ENCODE assay signal across 8 mouse cellular contexts in genomic region chr3:96708684-96709064, GRCm38 (mm10). TPM values are rescaled to one million over a fixed set of nuclear protein-coding genes. Genes with fewer than 3 reads are reported as not detected.
DNase-seq lines count a peak whose midpoint lies in the region; ATAC-seq and TF ChIP-seq lines count a peak whose summit lies in the region.

No protein-coding gene starts in this region.

- no peak for ATAC-seq in kidney, postnatal 0 days (replicated peaks; ENCODE audit: low FRiP score, low read depth)
- ATAC-seq in forebrain, embryonic 11.5 days (replicated peaks; ENCODE audit: low FRiP score), result no peak
- ATAC-seq in intestine, embryonic 15.5 days, result peak; percentile 24; the same call in 1 of the 2 replicates
- 0 out of 2 replicates have a peak, but pooled peaks have one; percentile 12 for ATAC-seq in midbrain, embryonic 15.5 days (replicated peaks)

- H3K4me1 ChIP-seq in kidney, postnatal 0 days (replicated peaks; ENCODE audit: insufficient read depth, low read length), result no peaks in the 10 kb centered on the region
- 0 out of 2 replicates have a peak, but pooled peaks cover 3% of the 10 kb centered on the region for H3K4me1 ChIP-seq in forebrain, embryonic 11.5 days (replicated peaks; ENCODE audit: control insufficient read depth, insufficient read depth, low read length)
- peaks cover 5% of the 10 kb centered on the region; the same call in 1 of the 2 replicates for H3K4me1 ChIP-seq in intestine, embryonic 15.5 days (replicated peaks)
- peaks cover 7% of the 10 kb centered on the region; the same call in 1 of the 2 replicates for H3K4me1 ChIP-seq in midbrain, embryonic 15.5 days

- no peak for TF ChIP-seq CTCF in kidney, postnatal 0 days (IDR thresholded peaks at IDR 0.05; ENCODE audit: low read depth)

- peaks cover 40% of the 10 kb centered on the region for H3K36me3 ChIP-seq in kidney, postnatal 0 days (ENCODE audit: insufficient read depth, low read length)
- no peaks in the 10 kb centered on the region; the same call in 1 of the 2 replicates for H3K36me3 ChIP-seq in forebrain, embryonic 11.5 days (ENCODE audit: control insufficient read depth, insufficient read depth, low read length)
- H3K36me3 ChIP-seq in intestine, embryonic 15.5 days, result peaks cover 32% of the 10 kb centered on the region
- peaks cover 24% of the 10 kb centered on the region for H3K36me3 ChIP-seq in midbrain, embryonic 15.5 days (replicated peaks)

- H3K27ac ChIP-seq in kidney, postnatal 0 days, result no peak overlapping the region
- no peak overlapping the region for H3K27ac ChIP-seq in forebrain, embryonic 11.5 days (ENCODE audit: low read depth, low read length)
- no peak overlapping the region for H3K27ac ChIP-seq in intestine, embryonic 15.5 days
- H3K27ac ChIP-seq in midbrain, embryonic 15.5 days, result no peak overlapping the region

- 62% methylated on average over 2 of the region's 2 CpGs for whole genome bisulfite sequencing in kidney, postnatal 0 days
- WGBS in forebrain, embryonic 11.5 days, result 47% methylated on average over 2 of the region's 2 CpGs
- 55% methylated on average over 2 of the region's 2 CpGs for WGBS in intestine, embryonic 15.5 days
- 49% methylated on average over 2 of the region's 2 CpGs for WGBS in midbrain, embryonic 15.5 days

- no peak overlapping the region for H3K4me3 ChIP-seq in kidney, postnatal 0 days (replicated peaks; ENCODE audit: low read depth, low read length)
- no peak overlapping the region for H3K4me3 ChIP-seq in forebrain, embryonic 11.5 days (ENCODE audit: low read depth, low read length)
- H3K4me3 ChIP-seq in intestine, embryonic 15.5 days (replicated peaks), result no peak overlapping the region
- peak overlapping the region; percentile 46 for H3K4me3 ChIP-seq in midbrain, embryonic 15.5 days

- H3K4me2 ChIP-seq in kidney, postnatal 0 days (ENCODE audit: low read length), result peak overlapping the region; percentile 91
- peak overlapping the region; percentile 96; the same call in 1 of the 2 replicates for H3K4me2 ChIP-seq in forebrain, embryonic 11.5 days (ENCODE audit: low read depth, low read length, severe bottlenecking)
- H3K4me2 ChIP-seq in intestine, embryonic 15.5 days (replicated peaks), result peak overlapping the region; percentile 100; the same call in 1 of the 2 replicates
- H3K4me2 ChIP-seq in midbrain, embryonic 15.5 days, result peak overlapping the region; percentile 90

- H3K9me3 ChIP-seq in kidney, postnatal 0 days (replicated peaks; ENCODE audit: low read length), result no peaks in the 10 kb centered on the region
- H3K9me3 ChIP-seq in forebrain, embryonic 11.5 days (ENCODE audit: control insufficient read depth, low read length), result no peaks in the 10 kb centered on the region
- H3K9me3 ChIP-seq in intestine, embryonic 15.5 days, result no peaks in the 10 kb centered on the region
- H3K9me3 ChIP-seq in midbrain, embryonic 15.5 days, result no peaks in the 10 kb centered on the region

- no peak overlapping the region for H3K9ac ChIP-seq in kidney, postnatal 0 days (ENCODE audit: low read depth, low read length)
- H3K9ac ChIP-seq in forebrain, embryonic 11.5 days (ENCODE audit: low read length), result no peak overlapping the region
- H3K9ac ChIP-seq in intestine, embryonic 15.5 days, result no peak overlapping the region
- H3K9ac ChIP-seq in midbrain, embryonic 15.5 days, result no peak overlapping the region

- DNase-seq in kidney, postnatal 0 days (ENCODE audit: low spot score), result no peak
- DNase-seq in kidney, postnatal 14 days, result no peak
- no peak for DNase-seq in forebrain, embryonic 11.5 days (ENCODE audit: low spot score)
- no peak for DNase-seq in right cerebral cortex, postnatal 36 days (ENCODE audit: low spot score in 2 of 2)
- no peak for DNase-seq in layer of hippocampus, postnatal 10 days (ENCODE audit: low spot score in 2 of 2)
- no peak for DNase-seq in ovary, postnatal 14 days (ENCODE audit: low spot score)

- no peaks in the 10 kb centered on the region for H3K27me3 ChIP-seq in kidney, postnatal 0 days (ENCODE audit: insufficient read depth, low read length)
- peaks cover 2% of the 10 kb centered on the region; the same call in 1 of the 2 replicates for H3K27me3 ChIP-seq in forebrain, embryonic 11.5 days (ENCODE audit: control insufficient read depth, insufficient read depth, low read length)
- H3K27me3 ChIP-seq in intestine, embryonic 15.5 days (replicated peaks), result no peaks in the 10 kb centered on the region
- no peaks in the 10 kb centered on the region for H3K27me3 ChIP-seq in midbrain, embryonic 15.5 days (replicated peaks)

RNA-seq across cellular contexts. Expression of gene Nudt17, which starts 0.3 kb away (rescaled TPM):
- polyA plus RNA-seq in kidney, postnatal 0 days (2015; fragmentation: Nextera tagmentation; extraction: Ambion mirVana), result 8.2 and 9.5 TPM in 2 replicates
- polyA plus RNA-seq in forebrain, embryonic 11.5 days (2014; fragmentation: Nextera tagmentation; extraction: Ambion mirVana), result 11.8 and 12.8 TPM in 2 replicates
- 5.7 and 5.9 TPM in 2 replicates for polyA plus RNA-seq in intestine, embryonic 15.5 days (2015; fragmentation: Nextera tagmentation; extraction: Ambion mirVana)
- 13.5 and 15.4 TPM in 2 replicates for polyA plus RNA-seq in midbrain, embryonic 15.5 days (2015; fragmentation: Nextera tagmentation; extraction: Ambion mirVana)
- total RNA-seq in layer of hippocampus, postnatal 10 days (2021), result 10 to 100 TPM in 1 of 2 experiments, 1 to 10 TPM in 1; 9.8 to 11.0 TPM

RNA-seq across cellular contexts. Expression of gene Pias3, which starts 12.5 kb away (rescaled TPM):
- polyA plus RNA-seq in kidney, postnatal 0 days (2015; fragmentation: Nextera tagmentation; extraction: Ambion mirVana), result 38.7 and 39.1 TPM in 2 replicates
- polyA plus RNA-seq in forebrain, embryonic 11.5 days (2014; fragmentation: Nextera tagmentation; extraction: Ambion mirVana), result 40.2 and 45.2 TPM in 2 replicates
- polyA plus RNA-seq in intestine, embryonic 15.5 days (2015; fragmentation: Nextera tagmentation; extraction: Ambion mirVana), result 37.1 and 37.2 TPM in 2 replicates
- 37.8 and 38.7 TPM in 2 replicates for polyA plus RNA-seq in midbrain, embryonic 15.5 days (2015; fragmentation: Nextera tagmentation; extraction: Ambion mirVana)
- total RNA-seq in layer of hippocampus, postnatal 10 days (2021), result 10 to 100 TPM; 25.6 to 31.7 TPM

RNA-seq across cellular contexts. Expression of gene Polr3c, which starts 18.8 kb away (rescaled TPM):
- 25.3 and 29.8 TPM in 2 replicates for polyA plus RNA-seq in kidney, postnatal 0 days (2015; fragmentation: Nextera tagmentation; extraction: Ambion mirVana)
- polyA plus RNA-seq in forebrain, embryonic 11.5 days (2014; fragmentation: Nextera tagmentation; extraction: Ambion mirVana), result 41.9 and 44.1 TPM in 2 replicates
- 36.5 and 39.3 TPM in 2 replicates for polyA plus RNA-seq in intestine, embryonic 15.5 days (2015; fragmentation: Nextera tagmentation; extraction: Ambion mirVana)
- 33.7 and 33.8 TPM in 2 replicates for polyA plus RNA-seq in midbrain, embryonic 15.5 days (2015; fragmentation: Nextera tagmentation; extraction: Ambion mirVana)
- total RNA-seq in layer of hippocampus, postnatal 10 days (2021), result 10 to 100 TPM; 26.4 to 28.1 TPM

RNA-seq across cellular contexts. Expression of gene Rnf115, which starts 18.8 kb away (rescaled TPM):
- polyA plus RNA-seq in kidney, postnatal 0 days (2015; fragmentation: Nextera tagmentation; extraction: Ambion mirVana), result 59.0 and 59.2 TPM in 2 replicates
- 84.8 and 95.3 TPM in 2 replicates for polyA plus RNA-seq in forebrain, embryonic 11.5 days (2014; fragmentation: Nextera tagmentation; extraction: Ambion mirVana)
- polyA plus RNA-seq in intestine, embryonic 15.5 days (2015; fragmentation: Nextera tagmentation; extraction: Ambion mirVana), result 41.6 and 46.1 TPM in 2 replicates
- polyA plus RNA-seq in midbrain, embryonic 15.5 days (2015; fragmentation: Nextera tagmentation; extraction: Ambion mirVana), result 67.1 and 73.4 TPM in 2 replicates
- total RNA-seq in layer of hippocampus, postnatal 10 days (2021), result 10 to 100 TPM; 46.3 to 56.3 TPM

RNA-seq across cellular contexts. Expression of gene Ankrd35, which starts 38.7 kb away (rescaled TPM):
- 1.0 and 1.3 TPM in 2 replicates for polyA plus RNA-seq in kidney, postnatal 0 days (2015; fragmentation: Nextera tagmentation; extraction: Ambion mirVana)
- 0.27 and 0.37 TPM in 2 replicates for polyA plus RNA-seq in forebrain, embryonic 11.5 days (2014; fragmentation: Nextera tagmentation; extraction: Ambion mirVana)
- polyA plus RNA-seq in intestine, embryonic 15.5 days (2015; fragmentation: Nextera tagmentation; extraction: Ambion mirVana), result 0.48 and 0.49 TPM in 2 replicates
- polyA plus RNA-seq in midbrain, embryonic 15.5 days (2015; fragmentation: Nextera tagmentation; extraction: Ambion mirVana), result 2.1 TPM in 2 replicates
- total RNA-seq in layer of hippocampus, postnatal 10 days (2021), result 1 to 10 TPM; 6.9 to 7.4 TPM

Comparison
In these comparisons a context has a peak if more than half of its experiments do, and no peak if none do; other contexts are left out.
1. ATAC-seq: peak in intestine, embryonic 15.5 days (single experiment) and midbrain, embryonic 15.5 days (single experiment); none in kidney, postnatal 0 days (single experiment) and forebrain, embryonic 11.5 days (single experiment).
2. Peak in every context shown above with its lines, with median percentiles within 50 percentile points of each other: H3K4me2 ChIP-seq.